Mouse (Mus musculus) small intestine, adult 2 months (tissue): ENCODE measurements around the gene Ccdc61.

Experiments used
- CTCF ChIP-seq: fragments of 200-500 bp; IDR thresholded peaks from 2 replicates; pipeline ENCODE4 v1.5.1; 2012; ENCODE audit warnings: low read depth, mild to moderate bottlenecking, control low read depth, inconsistent platforms, low read length, moderate library complexity, mixed read lengths; ENCODE audit not compliant: insufficient replicate concordance, insufficient read length; ENCODE audit errors: extremely low read depth
- POLR2A ChIP-seq: fragments of 200-500 bp; IDR thresholded peaks from 2 replicates; pipeline ENCODE4 v1.6.1; 2012; ENCODE audit warnings: low read depth, mild to moderate bottlenecking, control low read depth, inconsistent platforms, low read length, moderate library complexity

GRCm38 (mm10) chr7:18922807-18923206 lies 12.6 kb upstream of the Ccdc61 start:
- TF ChIP-seq CTCF (no peak), POLR2A (no peak)
